Mouse (Mus musculus) liver, postnatal 0 days (tissue): ENCODE measurements at regions not wholly inside any gene's neighbourhood (a gene's known extent, or its start where the extent isn't known, plus 50 kb on each side); places are given as distances from the start of the nearest gene placed in this dataset.
A peak's percentile ranks its signal among the peaks of the same experiment; 100 is the strongest.

Experiments
- ATAC-seq: fragments of 200-750 bp; cut with Nextera tagmentation; 2 replicates; pipeline ENCODE4 v1.8.0; 2017; ENCODE audit warnings: mild to moderate bottlenecking, moderate library complexity
- DNase-seq: peaks from one replicate; pipeline ENCODE4 v3.0.0-alpha.2; 2016
- H3K27ac ChIP-seq: fragments of 300-500 bp; sonication (generic); 2 replicates; pipeline ENCODE4 v1.5.1; 2014; ENCODE audit warnings: antibody characterized with exemption, moderate library complexity, mild to moderate bottlenecking, low read depth
- H3K27me3 ChIP-seq: fragments of 300-500 bp; sonication (generic); 2 replicates; pipeline ENCODE4 v1.6.1; 2014; ENCODE audit warnings: low read length, control low read depth, mixed read lengths; ENCODE audit not compliant: insufficient read depth
- H3K36me3 ChIP-seq: fragments of 300-500 bp; sonication (generic); replicated peaks from 2 replicates; pipeline ENCODE4 v1.6.1; 2014; ENCODE audit warnings: mild to moderate bottlenecking, control low read depth, low read length, moderate library complexity, mixed read lengths; ENCODE audit not compliant: insufficient read depth
- H3K4me1 ChIP-seq: fragments of 300-500 bp; sonication (generic); 2 replicates; pipeline ENCODE4 v1.6.1; 2014; ENCODE audit warnings: antibody characterized with exemption, mild to moderate bottlenecking, control low read depth; ENCODE audit not compliant: insufficient read depth
- H3K4me2 ChIP-seq: fragments of 300-500 bp; sonication (generic); 2 replicates; pipeline ENCODE4 v1.6.1; 2014; ENCODE audit warnings: low read depth, mild to moderate bottlenecking, low read length, moderate library complexity, mixed read lengths
- H3K4me3 ChIP-seq: fragments of 300-500 bp; sonication (generic); 2 replicates; pipeline ENCODE4 v1.5.1; 2014; ENCODE audit warnings: low read depth, low read length
- H3K9ac ChIP-seq: fragments of 300-500 bp; sonication (generic); replicated peaks from 2 replicates; pipeline ENCODE4 v1.6.1; 2014; ENCODE audit warnings: mild to moderate bottlenecking, moderate library complexity
- H3K9me3 ChIP-seq: fragments of 300-500 bp; sonication (generic); 2 replicates; pipeline ENCODE4 v1.6.1; 2016; ENCODE audit warnings: mild to moderate bottlenecking, control low read depth, low read length, mixed read lengths
- CTCF ChIP-seq: sonication (generic); IDR thresholded peaks from 2 replicates; pipeline ENCODE4 v1.5.1; 2016; ENCODE audit warnings: antibody characterized with exemption, low read depth
- EP300 ChIP-seq: IDR thresholded peaks from 2 replicates; pipeline ENCODE4 v1.6.1; 2016; ENCODE audit warnings: antibody characterized with exemption, low read depth, mild to moderate bottlenecking
- WGBS: fragments of 180-500 bp; shearing (Covaris S2); extraction: QIAGEN DNeasy Blood & Tissue Kit; methylation state at CpG from one replicate; pipeline ENCODE4 v1.1.7; 2014; ENCODE audit not compliant: insufficient replicate concordance; 5-methylcytosine and 5-hydroxymethylcytosine counted together

GRCm38 (mm10) chr13:59317458-59318005, 267.5 kb downstream of the Agtpbp1 start:
- DNase-seq (no peak), ATAC-seq (no peak)
- Histone ChIP-seq H3K4me3 (no peak overlapping the region), H3K27me3 (no peaks in the 10 kb centered on the region), H3K9me3 (no peaks in the 10 kb centered on the region), H3K36me3 (no peaks in the 10 kb centered on the region), H3K27ac (no peak overlapping the region), H3K9ac (no peak overlapping the region), H3K4me2 (no peak overlapping the region), H3K4me1 (no peaks in the 10 kb centered on the region)
- WGBS, result 65% methylated on average over 16 of the region's 16 CpGs
- TF ChIP-seq CTCF, result no peak
- TF ChIP-seq EP300, result no peak

GRCm38 (mm10) chr13:59315811-59316210, 269.2 kb downstream of the Agtpbp1 start:
- Histone ChIP-seq H3K9me3 (no peaks in the 10 kb centered on the region), H3K4me2 (no peak overlapping the region), H3K4me1 (no peaks in the 10 kb centered on the region), H3K9ac (no peak overlapping the region), H3K27me3 (no peaks in the 10 kb centered on the region), H3K27ac (no peak overlapping the region), H3K36me3 (no peaks in the 10 kb centered on the region), H3K4me3 (no peak overlapping the region)
- 58% methylated on average over 3 of the region's 3 CpGs for WGBS
- TF ChIP-seq CTCF (no peak), EP300 (no peak)
- ATAC-seq (no peak), DNase-seq (no peak)

GRCm38 (mm10) chr13:59314419-59314818, 270.6 kb downstream of the Agtpbp1 start:
- WGBS, result 53% methylated on average over 1 of the region's 1 CpGs
- no peak for ATAC-seq

GRCm38 (mm10) chr13:59313725-59314330, 271.2 kb downstream of the Agtpbp1 start:
- no peak overlapping the region for H3K4me2 ChIP-seq
- no peaks in the 10 kb centered on the region for H3K9me3 ChIP-seq
- no peak overlapping the region for H3K9ac ChIP-seq
- H3K36me3 ChIP-seq, result no peaks in the 10 kb centered on the region
- no peaks in the 10 kb centered on the region for H3K27me3 ChIP-seq
- TF ChIP-seq CTCF, result no peak
- no peak for TF ChIP-seq EP300
- H3K27ac ChIP-seq, result no peak overlapping the region
- no peak for DNase-seq
- ATAC-seq, result no peak
- no peaks in the 10 kb centered on the region for H3K4me1 ChIP-seq
- no peak overlapping the region for H3K4me3 ChIP-seq
- WGBS, result 86% methylated on average over 7 of the region's 7 CpGs

More at GRCm38 (mm10) chr13:59314419-59314818, 270.6 kb downstream of the Agtpbp1 start:
- Histone ChIP-seq H3K9me3 (no peaks in the 10 kb centered on the region), H3K4me2 (no peak overlapping the region), H3K27me3 (no peaks in the 10 kb centered on the region), H3K27ac (no peak overlapping the region), H3K4me3 (no peak overlapping the region), H3K4me1 (no peaks in the 10 kb centered on the region), H3K9ac (no peak overlapping the region), H3K36me3 (no peaks in the 10 kb centered on the region)
- peak; percentile 24 for DNase-seq
- peak; percentile 58 for TF ChIP-seq CTCF
- no peak for TF ChIP-seq EP300

GRCm38 (mm10) chr13:59292905-59293304, 292.1 kb downstream of the Agtpbp1 start:
- ATAC-seq (no peak), DNase-seq (no peak)
- TF ChIP-seq CTCF (no peak), EP300 (no peak)
- no peak overlapping the region for H3K4me2 ChIP-seq
- H3K4me3 ChIP-seq, result no peak overlapping the region
- no peak overlapping the region for H3K9ac ChIP-seq
- no peaks in the 10 kb centered on the region for H3K4me1 ChIP-seq
- H3K36me3 ChIP-seq, result no peaks in the 10 kb centered on the region
- H3K9me3 ChIP-seq, result no peaks in the 10 kb centered on the region
- H3K27me3 ChIP-seq, result no peaks in the 10 kb centered on the region
- no peak overlapping the region for H3K27ac ChIP-seq
- WGBS, result 12% methylated on average over 5 of the region's 5 CpGs

- TF ChIP-seq EP300 (no peak), CTCF (peak; percentile 25)
- H3K9ac ChIP-seq, result no peak overlapping the region
- no peaks in the 10 kb centered on the region for H3K27me3 ChIP-seq
- H3K4me3 ChIP-seq, result no peak overlapping the region
- H3K4me2 ChIP-seq, result no peak overlapping the region
- H3K36me3 ChIP-seq, result no peaks in the 10 kb centered on the region
- ATAC-seq (no peak), DNase-seq (no peak)
- H3K4me1 ChIP-seq, result no peaks in the 10 kb centered on the region
- 69% methylated on average over 11 of the region's 11 CpGs for WGBS
- no peak overlapping the region for H3K27ac ChIP-seq
- no peaks in the 10 kb centered on the region for H3K9me3 ChIP-seq
Observed at GRCm38 (mm10) chr13:59289127-59289526, 295.9 kb downstream of the Agtpbp1 start.
